Mouse (Mus musculus) lung, embryonic 16.5 days (tissue): Measurements from ENCODE around the gene Havcr1. TPM values are rescaled to one million over a fixed set of nuclear protein-coding genes. Genes with fewer than 3 reads are reported as not detected.

Experiments
- ATAC-seq: fragments of 200-750 bp; cut with Nextera tagmentation; 2 replicates; pipeline ENCODE4 v1.8.0; 2017; ENCODE audit warnings: low read depth, mild to moderate bottlenecking, moderate library complexity
- H3K27ac ChIP-seq: fragments of 300-500 bp; sonication (generic); 2 replicates; pipeline ENCODE4 v1.5.1; 2014; ENCODE audit warnings: mild to moderate bottlenecking, control low read depth, low read length
- H3K27me3 ChIP-seq: fragments of 300-500 bp; sonication (generic); 2 replicates; pipeline ENCODE4 v1.6.1; 2014; ENCODE audit warnings: low read depth, low read length, mixed read lengths; ENCODE audit not compliant: control insufficient read depth, insufficient read depth
- H3K36me3 ChIP-seq: fragments of 300-500 bp; sonication (generic); 2 replicates; pipeline ENCODE4 v1.6.1; 2014; ENCODE audit warnings: low read length; ENCODE audit not compliant: control insufficient read depth, insufficient read depth
- H3K4me1 ChIP-seq: fragments of 300-500 bp; sonication (generic); replicated peaks from 2 replicates; pipeline ENCODE4 v1.6.1; 2014; ENCODE audit warnings: low read length, mixed read lengths; ENCODE audit not compliant: control insufficient read depth, insufficient read depth
- H3K4me2 ChIP-seq: fragments of 300-500 bp; sonication (generic); 2 replicates; pipeline ENCODE4 v1.6.1; 2014; ENCODE audit warnings: low read depth, low read length, control low read depth
- H3K4me3 ChIP-seq: fragments of 300-500 bp; sonication (generic); 2 replicates; pipeline ENCODE4 v1.5.1; 2014; ENCODE audit warnings: mild to moderate bottlenecking, low read length, control low read depth
- H3K9ac ChIP-seq: fragments of 300-500 bp; sonication (generic); 2 replicates; pipeline ENCODE4 v1.6.1; 2014; ENCODE audit warnings: low read length, control low read depth
- H3K9me3 ChIP-seq: fragments of 300-500 bp; sonication (generic); 2 replicates; pipeline ENCODE4 v1.6.1; 2016; ENCODE audit warnings: low read length; ENCODE audit not compliant: control insufficient read depth
- WGBS: fragments of 180-500 bp; shearing (Covaris S2); extraction: QIAGEN DNeasy Blood & Tissue Kit; methylation state at CpG from one replicate; pipeline ENCODE4 v1.1.7; 2014; 5-methylcytosine and 5-hydroxymethylcytosine counted together
- polyA plus RNA-seq: library from polyadenylated mRNA; unstranded; fragments of >200 nt; fragmentation: Nextera tagmentation; extraction: Ambion mirVana; gene quantifications from 2 replicates; pipeline ENCODE4 v1.2.1, GENCODE M21; 2015

The Havcr1 gene
- polyA plus RNA-seq, 1 experiment from 2014 or later: 2.5 TPM

DNA sequence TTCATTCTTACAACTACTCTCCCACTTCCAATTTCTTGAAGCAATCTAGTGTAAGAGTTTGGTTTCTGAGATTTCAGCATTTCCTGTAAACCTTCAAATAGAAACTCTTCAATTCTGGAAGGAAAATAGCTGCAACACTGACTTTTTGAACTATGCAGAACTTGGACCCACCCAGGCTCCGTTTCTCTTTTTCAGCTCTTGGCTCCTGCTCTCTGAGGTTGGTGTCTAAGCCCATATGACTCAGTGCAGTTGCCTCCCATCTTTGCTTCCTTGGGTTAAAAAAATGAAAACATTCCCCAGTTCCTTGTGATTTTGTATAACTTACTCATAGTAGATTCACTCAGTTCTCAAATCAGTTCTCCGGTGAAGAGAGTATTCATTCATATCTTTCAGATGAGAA, 69.6 kb downstream of the Havcr1 start:
- ATAC-seq: no peak
- no peaks in the 10 kb centered on the region for H3K36me3 ChIP-seq
- H3K27ac ChIP-seq: no peak overlapping the region
- no peaks in the 10 kb centered on the region for H3K27me3 ChIP-seq
- H3K4me1 ChIP-seq: no peaks in the 10 kb centered on the region
- no peaks in the 10 kb centered on the region for H3K9me3 ChIP-seq
- no peak overlapping the region for H3K4me2 ChIP-seq
- H3K4me3 ChIP-seq: no peak overlapping the region
- 78% methylated on average over 2 of the region's 2 CpGs for WGBS
- H3K9ac ChIP-seq: no peak overlapping the region

GRCm38 (mm10) chr11:46810511-46810910, 75.6 kb downstream of the Havcr1 start, which contains the start of gene Timd4:
Gene Timd4 (plus strand): TSS chr11:46810800.
- WGBS: 68% methylated on average over 5 of the region's 5 CpGs
- no peak within 1 kb of the TSS for H3K9ac ChIP-seq
- ATAC-seq: no peak

DNA sequence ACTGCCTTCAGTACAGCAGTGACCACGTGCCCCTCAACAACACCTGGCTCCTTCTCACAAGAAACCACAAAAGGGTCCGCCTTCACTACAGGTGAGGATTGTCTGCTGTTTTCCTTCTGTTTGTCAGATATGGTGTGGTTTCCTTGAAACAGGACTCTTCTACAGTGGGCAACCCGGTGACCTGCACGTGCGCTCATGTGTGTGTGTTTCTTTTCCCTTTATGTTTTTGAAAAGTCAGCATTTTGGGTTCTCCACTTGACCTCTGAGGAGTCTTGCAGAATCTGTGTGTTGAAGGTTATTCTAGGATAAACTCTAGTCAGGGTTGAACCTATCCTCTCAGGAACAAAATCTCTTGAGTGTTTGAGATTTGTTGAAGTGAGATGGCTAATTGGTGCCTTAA, 82.8 kb downstream of the Havcr1 start:
- Histone ChIP-seq H3K27me3 (no peaks in the 10 kb centered on the region), H3K27ac (no peak overlapping the region), H3K4me1 (no peaks in the 10 kb centered on the region), H3K4me2 (no peak overlapping the region), H3K9me3 (no peaks in the 10 kb centered on the region), H3K4me3 (no peak overlapping the region), H3K9ac (no peak overlapping the region), H3K36me3 (no peaks in the 10 kb centered on the region)
- ATAC-seq: no peak
- 76% methylated on average over 5 of the region's 5 CpGs for WGBS

More at GRCm38 (mm10) chr11:46810511-46810910, 75.6 kb downstream of the Havcr1 start, which contains the start of gene Timd4:
- H3K36me3 ChIP-seq: no peaks in the 10 kb centered on the region
- H3K9me3 ChIP-seq: no peaks in the 10 kb centered on the region
- H3K4me2 ChIP-seq: no peak within 1 kb of the TSS
- H3K4me3 ChIP-seq: no peak within 1 kb of the TSS
- H3K27me3 ChIP-seq: no peaks in the 10 kb centered on the region
- no peaks in the 10 kb centered on the region for H3K4me1 ChIP-seq
- no peak within 1 kb of the TSS for H3K27ac ChIP-seq

- H3K9me3 ChIP-seq: no peaks in the 10 kb centered on the region
- no peak overlapping the region for H3K4me2 ChIP-seq
- H3K27me3 ChIP-seq: no peaks in the 10 kb centered on the region
- H3K4me3 ChIP-seq: no peak overlapping the region
- H3K9ac ChIP-seq: no peak overlapping the region
- H3K36me3 ChIP-seq: no peaks in the 10 kb centered on the region
- ATAC-seq: no peak
- WGBS: 27% methylated on average over 4 of the region's 4 CpGs
- H3K4me1 ChIP-seq: no peaks in the 10 kb centered on the region
- H3K27ac ChIP-seq: no peak overlapping the region
Measured at GRCm38 (mm10) chr11:46819930-46820329, 85.0 kb downstream of the Havcr1 start.

Other genes with a start within 250 kb of the Havcr1 start
- gene Gm12169, start 210.9 kb upstream of the Havcr1 start, polyA plus RNA-seq: not detected in 2 replicates
- gene BC053393, start 163.5 kb upstream of the Havcr1 start, polyA plus RNA-seq: not detected in 2 replicates
- gene Dppa1, start 105.8 kb upstream of the Havcr1 start, polyA plus RNA-seq: not detected in 2 replicates
- gene Timd2, start 28.0 kb upstream of the Havcr1 start, polyA plus RNA-seq: 0.93 TPM in 1 of 2 replicates, not detected in the other
- 0.11 and 0.59 TPM in 2 replicates for gene Timd4, start 75.7 kb downstream of the Havcr1 start, polyA plus RNA-seq